Mouse (Mus musculus) intestine, postnatal 0 days (tissue): Measurements from ENCODE around the gene Pip5k1b. TPM values are rescaled to one million over a fixed set of nuclear protein-coding genes. Genes with fewer than 3 reads are reported as not detected.

Experiments
- ATAC-seq: fragments of 200-750 bp; cut with Nextera tagmentation; 2 replicates; pipeline ENCODE4 v1.8.0; 2017; ENCODE audit warnings: mild to moderate bottlenecking, moderate TSS enrichment, moderate library complexity
- H3K27ac ChIP-seq: fragments of 300-500 bp; sonication (generic); 2 replicates; pipeline ENCODE4 v1.5.1; 2014; ENCODE audit warnings: mild to moderate bottlenecking, low read depth, low read length, moderate library complexity
- H3K27me3 ChIP-seq: fragments of 300-500 bp; sonication (generic); replicated peaks from 2 replicates; pipeline ENCODE4 v1.6.1; 2014; ENCODE audit warnings: low read length, mixed read lengths; ENCODE audit not compliant: control insufficient read depth, insufficient read depth
- H3K36me3 ChIP-seq: fragments of 300-500 bp; sonication (generic); 2 replicates; pipeline ENCODE4 v1.6.1; 2014; ENCODE audit warnings: mild to moderate bottlenecking, moderate library complexity; ENCODE audit not compliant: control insufficient read depth, insufficient read depth
- H3K4me1 ChIP-seq: fragments of 300-500 bp; sonication (generic); replicated peaks from 2 replicates; pipeline ENCODE4 v1.6.1; 2014; ENCODE audit warnings: antibody characterized with exemption, low read length, mixed read lengths; ENCODE audit not compliant: control insufficient read depth, insufficient read depth
- H3K4me2 ChIP-seq: fragments of 300-500 bp; sonication (generic); replicated peaks from 2 replicates; pipeline ENCODE4 v1.6.1; 2014; ENCODE audit warnings: low read depth, mild to moderate bottlenecking, moderate library complexity
- H3K4me3 ChIP-seq: fragments of 300-500 bp; sonication (generic); 2 replicates; pipeline ENCODE4 v1.5.1; 2014; ENCODE audit warnings: low read depth, low read length
- H3K9ac ChIP-seq: fragments of 300-500 bp; sonication (generic); 2 replicates; pipeline ENCODE4 v1.6.1; 2014; ENCODE audit warnings: mild to moderate bottlenecking, low read depth, low read length
- H3K9me3 ChIP-seq: fragments of 300-500 bp; sonication (generic); 2 replicates; pipeline ENCODE4 v1.6.1; 2016; ENCODE audit warnings: mixed run types; ENCODE audit not compliant: control insufficient read depth
- CTCF ChIP-seq: sonication (generic); IDR thresholded peaks from 2 replicates; pipeline ENCODE4 v1.5.1; 2016; ENCODE audit warnings: low read depth, mild to moderate bottlenecking, control low read depth, antibody characterized with exemption, moderate library complexity
- WGBS: fragments of 180-500 bp; shearing (Covaris S2); extraction: QIAGEN DNeasy Blood & Tissue Kit; methylation state at CpG from one replicate; pipeline ENCODE4 v1.1.7; 2014; 5-methylcytosine and 5-hydroxymethylcytosine counted together
- polyA plus RNA-seq: library from polyadenylated mRNA; unstranded; fragments of >200 nt; fragmentation: Nextera tagmentation; extraction: Ambion mirVana; gene quantifications from 2 replicates; pipeline ENCODE4 v1.2.1, GENCODE M21; 2015

Pip5k1b gene
- polyA plus RNA-seq, 1 experiment from 2014 or later, result 29.4 TPM

- Histone ChIP-seq H3K4me1 (peaks cover 6% of the 10 kb centered on the region; the same call in 1 of the 2 replicates), H3K9me3 (no peaks in the 10 kb centered on the region), H3K4me2 (no peak overlapping the region), H3K9ac (no peak overlapping the region), H3K4me3 (no peak overlapping the region), H3K36me3 (no peaks in the 10 kb centered on the region), H3K27ac (no peak overlapping the region), H3K27me3 (no peaks in the 10 kb centered on the region)
- 77% methylated on average over 9 of the region's 9 CpGs for WGBS
- no peak for ATAC-seq
- TF ChIP-seq CTCF, result no peak
These were observed 239.5 kb downstream of the Pip5k1b start for GRCm38 (mm10) chr19:24316060-24316725.

- Histone ChIP-seq H3K27me3 (no peaks in the 10 kb centered on the region), H3K4me3 (no peak overlapping the region), H3K36me3 (no peaks in the 10 kb centered on the region), H3K27ac (no peak overlapping the region), H3K9ac (no peak overlapping the region), H3K4me1 (peaks cover 6% of the 10 kb centered on the region; the same call in 1 of the 2 replicates), H3K9me3 (no peaks in the 10 kb centered on the region), H3K4me2 (no peak overlapping the region)
- WGBS, result 91% methylated on average over 4 of the region's 4 CpGs
- no peak for TF ChIP-seq CTCF
- no peak for ATAC-seq
These were observed 240.4 kb downstream of the Pip5k1b start for GRCm38 (mm10) chr19:24315234-24315633.

GRCm38 (mm10) chr19:24314676-24315075, 241.0 kb downstream of the Pip5k1b start:
- no peak for TF ChIP-seq CTCF
- WGBS, result 94% methylated on average over 11 of the region's 11 CpGs

GRCm38 (mm10) chr19:24312556-24313342, 242.9 kb downstream of the Pip5k1b start:
- Histone ChIP-seq H3K4me2 (no peak overlapping the region), H3K4me3 (no peak overlapping the region), H3K9ac (no peak overlapping the region), H3K27ac (no peak overlapping the region), H3K4me1 (no peaks in the 10 kb centered on the region), H3K27me3 (no peaks in the 10 kb centered on the region), H3K36me3 (no peaks in the 10 kb centered on the region), H3K9me3 (no peaks in the 10 kb centered on the region)
- no peak for TF ChIP-seq CTCF
- 84% methylated on average over 12 of the region's 12 CpGs for WGBS
- no peak for ATAC-seq

More at GRCm38 (mm10) chr19:24314676-24315075, 241.0 kb downstream of the Pip5k1b start:
- Histone ChIP-seq H3K9me3 (no peaks in the 10 kb centered on the region), H3K4me3 (no peak overlapping the region), H3K36me3 (no peaks in the 10 kb centered on the region), H3K27ac (no peak overlapping the region), H3K4me2 (no peak overlapping the region), H3K4me1 (peaks cover 6% of the 10 kb centered on the region; the same call in 1 of the 2 replicates), H3K27me3 (no peaks in the 10 kb centered on the region), H3K9ac (no peak overlapping the region)
- ATAC-seq, result no peak

GRCm38 (mm10) chr19:24312046-24312445, 243.6 kb downstream of the Pip5k1b start:
- Histone ChIP-seq H3K4me1 (no peaks in the 10 kb centered on the region), H3K9me3 (no peaks in the 10 kb centered on the region), H3K27me3 (no peaks in the 10 kb centered on the region), H3K4me3 (no peak overlapping the region), H3K4me2 (no peak overlapping the region), H3K27ac (no peak overlapping the region), H3K9ac (no peak overlapping the region), H3K36me3 (no peaks in the 10 kb centered on the region)
- no peak for TF ChIP-seq CTCF
- WGBS, result 74% methylated on average over 5 of the region's 5 CpGs
- no peak for ATAC-seq

GRCm38 (mm10) chr19:24308305-24308705, 247.4 kb downstream of the Pip5k1b start:
- 51% methylated on average over 5 of the region's 5 CpGs for WGBS
- no peak for ATAC-seq

More at GRCm38 (mm10) chr19:24308305-24308705, 247.4 kb downstream of the Pip5k1b start:
- H3K4me2 ChIP-seq, result no peak overlapping the region
- H3K27ac ChIP-seq, result no peak overlapping the region
- H3K36me3 ChIP-seq, result peaks cover 8% of the 10 kb centered on the region; the same call in 1 of the 2 replicates
- no peaks in the 10 kb centered on the region for H3K9me3 ChIP-seq
- no peaks in the 10 kb centered on the region for H3K27me3 ChIP-seq
- TF ChIP-seq CTCF, result no peak
- no peak overlapping the region for H3K4me3 ChIP-seq
- no peak overlapping the region for H3K9ac ChIP-seq
- no peaks in the 10 kb centered on the region for H3K4me1 ChIP-seq
